Mouse (Mus musculus) left cerebral cortex, adult 18-20 months (tissue): ENCODE data around the gene Dmc1. TPM values are rescaled to one million over a fixed set of nuclear protein-coding genes. Genes with fewer than 3 reads are reported as not detected.
A peak's percentile ranks its signal among the peaks of the same experiment; 100 is the strongest.

Experiments
- DNase-seq, 2 experiments: peaks; one replicate each; pipeline ENCODE4 v3.0.0; 2021 to 2022; ENCODE audit warnings: low spot score in 2 of 2, mixed read lengths in 1 of 2
- long read RNA-seq, 2 experiments: library from polyadenylated mRNA; stranded (forward); transcript quantifications; one replicate each; pipeline ENCODE4 v2.0.0; 2021
- total RNA-seq, 2 experiments: library from RNA; stranded (reverse); gene quantifications; 2 replicates each; pipeline ENCODE4 v1.2.3; 2021

Gene Dmc1
- total RNA-seq, result under 1 TPM; 0.37 to 0.53 TPM
- long read RNA-seq, experiment 1, partial matches to known transcripts, result 0 of 1 reads
- long read RNA-seq, experiment 1, other reads (novel, unspliced or antisense), result 1 of 1 reads
- long read RNA-seq, experiment 2, partial matches to known transcripts, result 1 of 1 reads
- long read RNA-seq, experiment 2, other reads (novel, unspliced or antisense), result 0 of 1 reads

DNA sequence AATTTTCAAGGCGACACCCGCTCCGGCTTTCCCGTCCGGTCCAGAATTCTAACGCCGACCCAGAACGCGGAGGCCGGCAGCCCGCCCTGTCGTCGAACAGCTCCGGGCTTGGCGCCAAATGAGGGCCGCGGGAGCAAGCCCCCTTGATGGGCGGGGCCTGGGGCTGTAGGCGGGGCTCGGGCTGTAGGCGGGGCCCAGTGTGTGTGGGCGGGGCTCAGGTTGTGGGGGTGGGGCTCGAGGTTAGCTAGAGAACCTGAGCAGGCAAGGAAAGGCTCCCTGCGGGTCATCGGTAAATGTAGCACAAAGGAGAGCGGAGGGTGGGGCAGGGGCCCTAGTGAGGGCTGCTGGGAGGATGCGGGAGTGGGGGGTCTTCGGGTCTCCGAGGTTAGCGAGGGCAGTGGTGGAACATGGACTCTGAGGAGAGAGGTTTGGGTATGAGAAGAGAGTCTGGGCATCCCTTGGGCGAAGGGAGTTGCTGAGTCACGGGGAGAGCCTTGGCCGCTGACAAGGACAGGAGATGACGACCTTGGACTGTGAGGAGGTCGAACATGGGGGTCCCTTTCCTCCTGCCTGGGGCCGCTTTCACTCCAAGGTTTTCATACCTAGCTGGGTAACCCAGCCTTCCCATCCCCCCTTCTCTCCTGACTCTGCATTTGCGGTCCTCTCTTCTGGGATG, at the start of gene Dmc1:
TSS of gene Dmc1 (minus strand) at position 120 of the 676 bp plus-strand sequence.
- no peak for DNase-seq

DNA sequence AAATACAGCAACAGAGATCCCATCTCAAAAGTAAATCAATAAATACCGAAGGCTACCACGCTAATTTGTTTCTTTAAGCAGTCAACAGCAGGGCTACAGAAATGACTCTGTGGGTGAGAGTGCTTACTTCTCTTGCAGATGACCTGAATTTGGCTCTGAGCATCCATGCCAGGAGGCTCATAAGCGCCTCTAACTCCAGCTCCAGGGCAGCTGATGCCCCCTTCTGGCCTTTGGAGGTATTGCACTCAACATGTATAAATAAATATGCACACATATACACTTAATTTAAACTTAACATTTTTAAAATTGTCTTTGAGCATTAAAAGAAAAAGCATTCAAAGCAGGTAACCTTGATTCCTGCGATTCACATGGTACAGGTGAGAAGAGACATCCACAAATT, 46.6 kb upstream of the Dmc1 start:
- DNase-seq, result no peak

DNA sequence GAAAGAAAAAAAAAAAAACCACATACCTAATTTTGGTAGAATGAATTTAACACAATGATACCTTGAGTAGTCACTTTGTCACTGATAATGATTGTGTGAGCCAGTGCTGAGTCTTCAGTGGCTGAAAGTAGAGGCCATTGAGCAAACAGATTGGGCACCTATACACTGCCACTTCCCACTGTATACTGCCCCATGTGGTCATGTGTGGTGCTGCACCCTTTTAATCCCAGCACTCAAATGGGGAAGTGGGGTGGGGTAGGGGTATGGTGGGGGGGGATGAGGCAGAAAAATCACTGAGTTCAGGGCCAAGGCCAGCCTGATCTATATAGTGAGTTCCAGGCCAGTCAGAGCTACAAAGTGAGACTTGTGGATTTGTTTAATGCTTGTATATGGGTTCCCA, 45.7 kb upstream of the Dmc1 start:
- peak in 1 of 2 experiments; percentile 37 for DNase-seq

DNA sequence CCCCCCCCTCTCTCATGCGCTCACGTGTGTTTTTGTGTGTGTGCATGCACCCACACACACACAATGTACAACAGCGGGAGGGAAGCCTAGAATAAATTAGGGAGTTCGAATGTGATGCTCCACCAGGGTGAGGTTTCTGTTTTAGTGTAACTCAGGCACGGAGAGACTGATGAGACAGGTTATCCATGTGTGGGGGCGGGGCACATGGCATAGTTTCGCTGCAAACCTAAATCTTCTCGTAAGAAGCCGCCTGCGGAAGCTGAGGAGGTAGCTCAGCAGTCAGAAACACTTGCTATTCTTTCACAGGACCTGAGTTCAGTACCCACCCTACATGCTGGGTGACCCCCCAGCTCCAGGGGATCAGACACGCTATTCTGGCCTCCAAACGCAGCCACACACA, 43.2 kb upstream of the Dmc1 start:
- DNase-seq, result peak in 1 of 2 experiments; percentile 31

DNA sequence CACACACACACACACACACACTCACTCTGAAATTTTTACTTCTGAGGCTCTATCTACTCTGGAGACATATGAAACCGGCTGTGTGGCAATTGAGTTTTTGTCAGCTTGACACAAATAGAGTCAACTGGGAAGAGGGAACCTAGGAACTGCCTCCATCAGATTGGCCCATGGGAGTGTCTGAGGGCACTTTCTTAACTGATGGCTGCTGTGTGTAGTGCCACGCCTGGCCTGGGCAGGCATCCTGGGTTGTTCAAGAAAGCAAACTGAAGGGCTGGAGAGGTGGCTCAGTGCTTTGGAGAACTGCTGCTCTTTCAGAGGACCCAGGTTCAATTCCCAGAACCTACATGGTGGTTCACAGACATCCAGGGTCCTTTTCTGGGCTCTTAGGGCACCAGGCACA, 40.6 kb upstream of the Dmc1 start:
- DNase-seq, result no peak

DNA sequence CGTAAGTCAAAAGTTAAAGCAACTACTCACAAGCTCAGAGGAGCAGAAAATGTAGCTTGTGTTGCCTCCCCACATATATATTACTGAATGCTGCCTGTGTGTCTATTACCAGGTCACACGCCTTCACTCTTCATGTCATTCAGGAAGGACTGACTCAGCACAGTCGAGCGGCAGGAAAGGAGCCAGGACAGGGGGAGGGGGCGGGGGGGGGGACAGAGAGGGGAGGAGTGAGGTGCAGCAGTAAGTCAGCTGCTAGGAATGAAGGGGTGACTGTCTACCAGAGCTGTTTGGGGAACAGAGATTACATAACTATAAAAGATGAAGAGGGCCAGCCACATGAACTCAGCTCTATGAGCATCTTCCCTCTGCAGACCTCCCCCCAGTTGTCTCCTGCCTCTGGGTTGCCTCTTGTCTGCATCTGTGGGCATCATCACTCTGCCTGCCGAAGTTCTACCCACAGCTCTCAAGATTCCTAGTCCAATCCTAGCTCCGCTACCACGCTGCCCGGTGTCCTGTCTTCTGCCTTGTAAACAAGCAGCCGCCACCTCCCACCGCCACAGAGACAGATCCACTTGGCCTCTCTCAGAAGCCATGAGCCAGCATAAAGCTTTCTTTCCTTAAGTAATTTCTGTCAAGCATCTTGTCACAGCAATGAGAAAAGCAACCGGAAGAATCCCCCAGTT, 36.4 kb upstream of the Dmc1 start:
- peak; percentile 42 to 58 for DNase-seq

DNA sequence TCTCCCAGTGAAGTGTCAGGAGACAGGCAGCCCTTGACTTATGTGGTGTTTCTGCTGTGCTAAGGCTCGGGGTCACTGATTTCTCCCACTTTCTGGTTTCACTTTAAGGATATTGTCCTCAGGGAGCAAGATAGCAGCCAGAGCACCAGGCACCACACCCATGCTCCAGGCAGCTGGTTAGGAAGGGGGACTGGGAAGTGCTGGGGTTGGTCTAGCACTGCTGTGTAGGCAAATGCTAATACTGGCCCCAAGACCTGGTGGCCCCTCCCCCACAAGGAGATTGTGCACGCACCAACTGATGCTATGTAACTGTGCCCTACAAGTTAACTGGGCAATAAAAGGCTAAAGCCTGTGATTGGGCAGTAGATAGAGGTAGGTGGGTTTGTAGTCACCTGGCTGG, 25.6 kb upstream of the Dmc1 start:
- DNase-seq, result no peak

DNA sequence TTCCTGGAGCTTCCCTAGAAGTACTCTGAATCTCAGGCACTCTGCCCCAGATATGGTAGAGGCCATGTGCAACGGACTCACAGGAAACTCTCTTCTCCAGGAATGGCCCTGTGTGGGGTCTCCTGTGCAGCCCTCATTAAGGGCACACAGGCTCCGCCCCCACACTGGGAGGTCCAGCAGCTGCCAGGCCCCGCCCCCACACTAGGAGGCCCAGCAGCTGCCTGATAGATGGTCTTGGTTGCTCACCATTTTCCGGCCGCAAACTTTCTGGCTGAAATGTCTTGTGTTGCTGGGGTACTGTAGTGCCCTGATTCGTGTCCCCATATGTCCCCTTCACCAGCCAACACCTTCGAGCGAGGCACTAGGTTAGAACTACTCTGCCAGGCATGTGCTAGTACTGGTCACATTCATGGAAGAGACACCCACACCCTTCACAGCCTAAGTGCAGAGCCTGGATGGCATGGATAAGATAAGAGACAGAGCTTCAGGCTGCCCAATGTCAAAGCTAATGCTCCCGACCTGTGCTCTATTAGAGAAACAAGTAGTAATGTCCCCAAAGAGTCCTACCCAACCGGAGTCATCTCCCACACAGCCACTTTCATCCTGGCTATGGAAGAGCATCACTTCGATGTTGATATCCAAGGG, 15.0 kb upstream of the Dmc1 start:
- no peak for DNase-seq

DNA sequence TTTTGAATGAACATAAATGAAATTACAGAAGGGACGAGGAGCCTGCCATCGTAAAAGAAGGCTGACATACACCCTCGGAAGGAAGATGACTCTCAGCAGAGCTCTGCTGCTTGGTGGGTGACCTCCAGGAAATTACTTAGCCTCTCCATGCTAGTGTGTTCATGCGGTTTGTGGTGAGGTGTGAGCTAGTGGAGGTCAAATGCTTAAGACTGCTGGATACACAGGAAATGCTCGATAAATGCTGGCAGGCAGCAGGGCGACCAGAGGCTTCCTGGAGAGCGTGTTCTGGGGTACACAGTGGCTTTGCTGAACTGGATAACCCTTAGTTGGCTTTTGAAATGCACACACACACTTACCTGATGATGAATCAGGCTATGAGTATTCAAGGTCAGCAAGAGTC, 13.5 kb upstream of the Dmc1 start:
- DNase-seq, result no peak

DNA sequence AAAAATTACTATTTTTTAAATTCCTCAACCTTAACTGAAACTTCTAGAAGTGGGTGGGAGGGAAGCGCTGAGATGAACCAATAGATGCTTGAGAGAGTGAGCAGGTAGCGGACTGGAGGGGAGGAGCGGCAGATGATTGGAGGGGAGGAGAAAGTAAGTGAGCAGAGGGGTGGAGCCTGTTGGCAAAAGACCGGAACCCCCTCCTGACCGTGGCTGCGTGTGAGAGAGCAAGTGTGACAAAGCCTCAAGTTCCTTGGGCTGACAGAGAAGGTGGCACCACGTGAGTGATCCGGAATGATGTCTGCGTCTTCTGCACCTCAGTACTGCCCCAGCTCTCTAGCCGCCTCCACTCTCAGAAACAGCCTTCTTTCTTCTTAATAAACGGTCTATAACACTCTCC, 12.2 kb upstream of the Dmc1 start:
- no peak for DNase-seq

DNA sequence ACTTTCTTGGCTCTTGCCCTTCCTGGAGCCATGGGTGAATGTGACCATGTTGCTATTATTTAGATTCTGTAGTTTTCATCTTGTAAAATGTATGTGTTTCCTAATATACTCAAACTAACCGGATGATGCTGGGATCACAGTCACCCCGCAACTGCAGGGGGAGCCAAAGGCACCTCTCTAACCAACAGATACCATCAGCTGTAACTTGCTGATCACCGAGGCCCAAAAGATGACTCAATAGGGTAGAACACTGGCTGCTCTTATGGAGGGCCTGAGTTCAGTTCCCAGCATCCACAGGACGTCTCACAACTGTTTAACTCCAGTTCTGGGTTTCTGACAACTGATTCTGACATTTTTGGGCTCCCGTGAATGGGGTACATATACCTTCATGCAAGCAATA, 11.8 kb upstream of the Dmc1 start:
- DNase-seq, result no peak

DNA sequence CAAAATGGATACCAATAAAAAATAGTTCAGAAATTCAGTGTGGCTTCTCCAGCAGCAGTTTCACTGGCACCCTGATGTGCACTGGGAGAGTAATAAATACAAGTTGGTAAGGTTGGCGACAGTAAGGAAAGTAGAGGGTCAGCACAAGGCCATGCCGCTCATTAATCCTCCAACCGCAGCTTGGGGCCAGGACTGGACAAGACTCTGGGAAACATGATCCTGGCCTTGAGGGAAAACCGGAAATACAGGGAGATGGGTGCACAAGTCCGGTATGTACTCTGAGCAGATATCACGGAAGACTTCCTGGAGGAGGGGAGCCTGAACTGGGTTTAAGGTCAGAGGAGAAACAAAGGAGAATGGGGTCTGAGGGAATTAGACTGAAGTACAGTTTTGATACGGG, 10.6 kb upstream of the Dmc1 start:
- no peak for DNase-seq

DNA sequence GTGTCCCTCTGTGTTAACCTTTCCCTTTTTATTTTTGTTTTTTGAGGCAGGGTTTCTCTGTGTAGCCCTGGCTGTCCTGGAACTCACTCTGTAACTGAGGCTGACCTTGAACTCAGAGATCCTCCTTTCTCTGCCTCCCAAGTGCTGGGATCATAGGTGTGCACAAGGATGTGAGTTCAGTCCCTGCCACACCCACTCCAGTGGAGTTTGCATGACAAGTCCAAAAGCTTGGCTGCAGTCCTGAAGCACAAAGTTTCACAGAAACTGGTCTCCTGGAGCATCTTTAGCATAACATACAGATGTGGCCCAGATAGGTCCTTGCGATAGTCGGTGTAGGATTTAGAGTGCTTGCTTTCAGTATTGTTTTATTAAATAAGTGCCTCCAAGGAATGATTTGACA, 4.3 kb upstream of the Dmc1 start:
- no peak for DNase-seq

DNA sequence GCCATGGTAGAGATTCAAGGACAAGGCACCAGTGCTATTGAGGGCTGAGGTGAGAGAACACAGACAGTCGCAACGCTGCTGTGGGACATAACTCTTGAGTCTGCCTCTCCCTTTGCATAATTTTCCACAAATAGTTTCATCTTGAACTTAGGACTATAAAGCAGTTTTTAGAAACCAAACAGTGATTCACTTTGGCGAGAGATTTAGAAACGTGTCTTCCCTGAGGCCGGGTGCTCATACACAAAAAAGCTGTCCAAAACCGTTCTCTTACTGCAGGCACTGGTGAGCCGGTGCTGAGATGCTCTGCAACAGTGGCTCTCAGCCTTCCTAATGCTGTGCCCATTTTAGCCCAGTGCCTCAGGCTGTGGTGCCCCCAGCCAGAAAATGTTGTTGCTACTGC, 3.3 kb upstream of the Dmc1 start:
- peak; percentile 15 to 23 for DNase-seq

DNA sequence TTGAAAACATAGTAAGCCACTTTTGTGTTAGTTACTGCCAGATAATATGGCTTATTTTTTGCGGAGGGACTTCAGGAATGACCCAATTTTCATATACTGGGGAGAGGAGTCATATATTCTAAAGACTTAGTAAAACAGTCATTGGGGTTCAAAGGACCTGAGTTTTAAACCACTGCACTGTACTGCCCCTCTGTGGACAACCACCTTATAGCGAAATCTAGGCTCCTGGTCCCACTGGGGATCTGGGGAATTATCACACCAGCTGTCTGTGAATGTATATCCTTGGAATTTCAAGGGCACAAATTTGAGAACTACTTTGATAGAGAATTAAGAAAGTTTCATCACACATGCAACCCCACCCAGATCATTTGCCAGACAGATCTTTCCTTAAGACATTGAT, 2.8 kb upstream of the Dmc1 start:
- peak; percentile 32 to 36 for DNase-seq

DNA sequence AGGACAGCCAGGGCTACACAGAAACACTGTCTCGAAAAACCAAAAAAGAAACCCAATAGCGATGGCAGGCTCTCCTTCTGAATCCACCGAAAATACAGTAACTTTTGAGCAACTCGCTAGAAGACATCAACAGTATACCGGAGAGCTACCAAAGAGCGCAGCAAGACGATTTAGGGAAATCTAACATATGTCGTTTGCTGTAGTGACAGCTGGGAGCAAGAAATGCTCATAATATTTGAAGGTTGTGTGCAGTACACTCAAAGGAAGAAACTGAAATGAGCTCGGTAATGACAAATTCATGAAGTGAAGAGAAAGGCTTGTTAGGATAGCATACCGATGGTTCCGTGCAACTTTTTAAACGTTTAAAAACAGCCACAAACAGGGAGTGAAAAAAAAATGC, 1.3 kb upstream of the Dmc1 start:
- DNase-seq, result no peak

DNA sequence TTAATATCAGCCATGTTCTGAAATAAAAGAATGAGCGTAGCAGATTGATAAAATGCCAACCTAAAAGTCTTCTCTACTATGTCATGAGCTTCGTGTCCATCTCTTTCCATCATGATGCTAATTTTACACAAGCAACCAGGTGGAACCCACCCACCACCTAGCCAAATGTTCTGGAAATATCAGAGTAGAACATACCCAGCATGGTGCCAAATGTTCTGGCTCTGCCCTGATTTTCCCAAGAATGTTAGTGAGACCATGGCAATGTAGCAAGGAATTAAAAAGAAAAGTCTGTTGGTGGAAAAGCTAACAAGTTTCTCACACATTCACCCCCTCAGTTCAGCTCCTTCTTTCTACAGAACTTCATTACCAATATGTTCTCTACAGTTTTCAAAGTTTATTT, 4.7 kb downstream of the Dmc1 start:
- DNase-seq, result peak; percentile 42 to 69

DNA sequence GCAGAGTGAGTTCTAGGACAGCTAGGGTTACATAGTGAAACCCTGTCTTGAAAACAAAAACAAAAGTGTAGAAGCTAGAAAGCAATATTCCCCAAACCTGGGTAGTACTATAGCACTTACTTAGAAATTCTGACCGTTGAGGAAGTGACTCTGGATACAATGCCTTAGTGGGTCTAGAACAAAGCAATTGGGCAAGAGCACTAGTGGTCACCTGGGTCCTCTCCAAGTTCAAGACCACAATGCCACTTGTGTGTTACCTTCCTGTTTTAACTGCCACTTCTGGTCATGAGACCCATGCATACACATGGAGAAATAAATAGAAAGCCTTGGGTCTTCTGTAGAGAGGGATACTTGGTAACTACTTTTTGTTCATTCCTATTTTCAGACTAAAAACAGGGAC, 6.2 kb downstream of the Dmc1 start:
- DNase-seq, result no peak

DNA sequence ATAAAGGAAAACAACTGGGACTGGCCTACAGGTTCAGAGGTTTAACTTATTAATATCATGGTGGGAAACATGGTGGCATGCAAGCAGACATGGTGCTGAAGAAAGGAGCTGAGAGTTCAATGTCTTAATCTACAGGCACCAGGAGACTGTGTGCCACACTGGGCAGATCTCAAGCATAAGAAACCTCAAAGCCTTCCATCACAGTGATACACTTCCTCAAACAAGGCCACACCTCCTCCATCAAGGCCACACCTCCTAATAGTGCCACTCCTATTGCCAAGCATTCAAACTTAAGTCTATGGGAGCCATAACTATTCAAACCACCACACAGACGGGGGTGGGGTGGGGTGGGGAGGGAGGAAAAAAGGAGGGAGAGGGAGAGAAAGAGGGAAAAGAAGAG, 23.3 kb downstream of the Dmc1 start:
- no peak for DNase-seq

DNA sequence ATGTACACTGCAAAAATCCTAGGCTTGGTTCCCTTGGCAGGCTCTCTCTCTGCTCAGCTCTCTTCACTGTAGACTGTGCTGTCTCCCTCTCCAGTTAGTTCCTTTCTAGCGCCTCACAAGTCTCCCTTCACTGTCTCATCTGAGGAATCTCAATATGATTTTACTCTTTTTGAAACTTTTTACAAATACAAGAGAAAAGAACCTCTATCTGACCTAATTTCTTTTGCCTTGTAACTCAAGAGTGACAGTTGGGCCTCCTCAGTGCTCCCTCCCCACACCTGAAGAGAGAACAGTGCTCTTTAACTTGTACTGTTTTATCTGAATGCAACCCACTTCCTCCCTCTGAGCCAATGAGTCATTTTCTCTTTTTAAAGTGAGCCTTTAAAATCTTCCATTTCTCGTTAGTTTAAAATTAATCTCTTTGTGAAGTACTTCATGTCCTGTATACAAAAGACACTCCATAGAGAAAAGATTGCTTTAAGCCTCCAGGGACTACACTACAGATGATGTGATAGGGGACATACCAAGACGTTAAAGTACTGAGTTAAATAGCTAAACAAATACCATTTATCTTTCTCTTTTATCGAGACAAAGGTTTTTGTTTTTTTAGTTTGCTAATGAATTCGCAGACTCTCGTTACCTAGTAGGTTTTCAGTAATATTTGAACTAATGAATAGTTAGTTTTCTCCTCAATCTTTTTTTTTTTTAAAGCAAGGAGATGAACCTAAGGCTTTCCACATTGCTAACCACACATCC, 27.1 kb downstream of the Dmc1 start:
- peak; percentile 21 to 32 for DNase-seq

DNA sequence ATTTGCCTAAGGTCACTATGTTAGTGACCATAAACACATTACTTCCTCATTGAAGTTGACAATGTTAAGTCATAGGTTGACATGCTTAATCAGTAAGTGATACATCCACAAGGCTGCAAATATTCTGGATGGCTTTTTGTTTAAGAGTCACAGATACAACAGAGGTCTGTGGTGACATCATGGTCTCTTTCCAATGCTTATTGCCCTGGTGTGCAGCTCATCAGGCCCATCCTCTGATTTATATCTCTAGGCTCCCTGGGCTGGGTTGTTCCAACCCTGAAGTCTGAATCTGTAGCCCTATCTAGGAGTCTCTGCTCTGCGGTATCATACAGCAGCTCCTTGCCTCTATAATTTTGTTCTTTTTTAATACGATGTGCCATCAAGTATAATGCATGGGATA, 28.0 kb downstream of the Dmc1 start:
- DNase-seq, result no peak
